Mouse (Mus musculus): ENCODE measurements at regions not wholly inside any gene's neighbourhood (a gene's known extent, or its start where the extent isn't known, plus 50 kb on each side); places are given as distances from the start of the nearest gene placed in this dataset.

- no peak for TF ChIP-seq CTCF (IDR thresholded peaks at IDR 0.05; ENCODE audit: low read depth)
- no peak for ATAC-seq
- 28% methylated on average over 3 of the region's 3 CpGs for WGBS (ENCODE audit: insufficient replicate concordance)
- no peaks in the 10 kb centered on the region for H3K9me3 ChIP-seq (ENCODE audit: low read length)
- H3K36me3 ChIP-seq (replicated peaks; ENCODE audit: insufficient read depth, low read length) = no peaks in the 10 kb centered on the region
- DNase-seq = no peak
- no peak overlapping the region for H3K4me3 ChIP-seq (ENCODE audit: low read depth, low read length)
- H3K4me2 ChIP-seq (ENCODE audit: low read depth, low read length) = no peak overlapping the region
- no peak overlapping the region for H3K9ac ChIP-seq (replicated peaks)
- no peaks in the 10 kb centered on the region for H3K27me3 ChIP-seq (ENCODE audit: insufficient read depth, low read length)
- 0 out of 2 replicates have a peak, but pooled peaks cover 3% of the 10 kb centered on the region for H3K4me1 ChIP-seq (ENCODE audit: insufficient read depth)
- H3K27ac ChIP-seq (ENCODE audit: low read depth) = no peak overlapping the region
Measured at GRCm38 (mm10) chr11:22601977-22602376, 90.1 kb downstream of the Tmem17 start.

GRCm38 (mm10) chr11:22602610-22603009, 90.7 kb downstream of the Tmem17 start:
- DNase-seq (no peak), ATAC-seq (no peak)
- 44% methylated on average over 3 of the region's 3 CpGs for WGBS (ENCODE audit: insufficient replicate concordance)
- Histone ChIP-seq H3K9me3 (ENCODE audit: low read length) (no peaks in the 10 kb centered on the region), H3K4me3 (ENCODE audit: low read depth, low read length) (no peak overlapping the region), H3K9ac (replicated peaks) (no peak overlapping the region), H3K4me1 (ENCODE audit: insufficient read depth) (0 out of 2 replicates have a peak, but pooled peaks cover 3% of the 10 kb centered on the region), H3K27me3 (ENCODE audit: insufficient read depth, low read length) (no peaks in the 10 kb centered on the region), H3K27ac (ENCODE audit: low read depth) (no peak overlapping the region), H3K4me2 (ENCODE audit: low read depth, low read length) (no peak overlapping the region), H3K36me3 (replicated peaks; ENCODE audit: insufficient read depth, low read length) (no peaks in the 10 kb centered on the region)
- no peak for TF ChIP-seq EP300 (IDR thresholded peaks at IDR 0.05; ENCODE audit: low read depth)
- TF ChIP-seq CTCF (IDR thresholded peaks at IDR 0.05; ENCODE audit: low read depth) = no peak

GRCm38 (mm10) chr11:22603397-22603796, 91.5 kb downstream of the Tmem17 start:
- Histone ChIP-seq H3K9me3 (ENCODE audit: low read length) (no peaks in the 10 kb centered on the region), H3K36me3 (replicated peaks; ENCODE audit: insufficient read depth, low read length) (no peaks in the 10 kb centered on the region), H3K4me1 (ENCODE audit: insufficient read depth) (0 out of 2 replicates have a peak, but pooled peaks cover 3% of the 10 kb centered on the region), H3K9ac (replicated peaks) (no peak overlapping the region), H3K4me3 (ENCODE audit: low read depth, low read length) (no peak overlapping the region), H3K4me2 (ENCODE audit: low read depth, low read length) (no peak overlapping the region), H3K27ac (ENCODE audit: low read depth) (no peak overlapping the region), H3K27me3 (ENCODE audit: insufficient read depth, low read length) (no peaks in the 10 kb centered on the region)
- TF ChIP-seq EP300 (IDR thresholded peaks at IDR 0.05; ENCODE audit: low read depth) = no peak
- no peak for TF ChIP-seq CTCF (IDR thresholded peaks at IDR 0.05; ENCODE audit: low read depth)
- DNase-seq (no peak), ATAC-seq (no peak)
- WGBS (ENCODE audit: insufficient replicate concordance) = 72% methylated on average over 1 of the region's 1 CpGs

- ATAC-seq = no peak
- WGBS (ENCODE audit: insufficient replicate concordance) = 53% methylated on average over 4 of the region's 4 CpGs
Measured at GRCm38 (mm10) chr11:22606380-22606779, 94.5 kb downstream of the Tmem17 start.

GRCm38 (mm10) chr11:22607645-22608044, 95.8 kb downstream of the Tmem17 start:
- Histone ChIP-seq H3K4me2 (ENCODE audit: low read depth, low read length) (no peak overlapping the region), H3K4me1 (ENCODE audit: insufficient read depth) (0 out of 2 replicates have a peak, but pooled peaks cover 3% of the 10 kb centered on the region), H3K36me3 (replicated peaks; ENCODE audit: insufficient read depth, low read length) (no peaks in the 10 kb centered on the region), H3K9me3 (ENCODE audit: low read length) (no peaks in the 10 kb centered on the region), H3K27ac (ENCODE audit: low read depth) (no peak overlapping the region), H3K9ac (replicated peaks) (no peak overlapping the region), H3K4me3 (ENCODE audit: low read depth, low read length) (no peak overlapping the region), H3K27me3 (ENCODE audit: insufficient read depth, low read length) (0 out of 2 replicates have a peak, but pooled peaks cover 2% of the 10 kb centered on the region)
- no peak for DNase-seq
- TF ChIP-seq EP300 (IDR thresholded peaks at IDR 0.05; ENCODE audit: low read depth) (no peak), CTCF (IDR thresholded peaks at IDR 0.05; ENCODE audit: low read depth) (no peak)
- 78% methylated on average over 5 of the region's 5 CpGs for WGBS (ENCODE audit: insufficient replicate concordance)
- no peak for ATAC-seq

More at GRCm38 (mm10) chr11:22606380-22606779, 94.5 kb downstream of the Tmem17 start:
- Histone ChIP-seq H3K27me3 (ENCODE audit: insufficient read depth, low read length) (0 out of 2 replicates have a peak, but pooled peaks cover 2% of the 10 kb centered on the region), H3K36me3 (replicated peaks; ENCODE audit: insufficient read depth, low read length) (no peaks in the 10 kb centered on the region), H3K9me3 (ENCODE audit: low read length) (no peaks in the 10 kb centered on the region), H3K4me1 (ENCODE audit: insufficient read depth) (0 out of 2 replicates have a peak, but pooled peaks cover 3% of the 10 kb centered on the region), H3K9ac (replicated peaks) (no peak overlapping the region), H3K4me3 (ENCODE audit: low read depth, low read length) (no peak overlapping the region), H3K4me2 (ENCODE audit: low read depth, low read length) (no peak overlapping the region), H3K27ac (ENCODE audit: low read depth) (no peak overlapping the region)
- no peak for DNase-seq
- TF ChIP-seq CTCF (IDR thresholded peaks at IDR 0.05; ENCODE audit: low read depth) (no peak), EP300 (IDR thresholded peaks at IDR 0.05; ENCODE audit: low read depth) (no peak)

GRCm38 (mm10) chr11:22608945-22609344, 97.1 kb downstream of the Tmem17 start:
- DNase-seq = no peak
- no peaks in the 10 kb centered on the region for H3K36me3 ChIP-seq (replicated peaks; ENCODE audit: insufficient read depth, low read length)

More at GRCm38 (mm10) chr11:22608945-22609344, 97.1 kb downstream of the Tmem17 start:
- Histone ChIP-seq H3K27me3 (ENCODE audit: insufficient read depth, low read length) (0 out of 2 replicates have a peak, but pooled peaks cover 2% of the 10 kb centered on the region), H3K9me3 (ENCODE audit: low read length) (no peaks in the 10 kb centered on the region), H3K4me3 (ENCODE audit: low read depth, low read length) (no peak overlapping the region), H3K9ac (replicated peaks) (no peak overlapping the region), H3K4me1 (ENCODE audit: insufficient read depth) (no peaks in the 10 kb centered on the region), H3K4me2 (ENCODE audit: low read depth, low read length) (no peak overlapping the region), H3K27ac (ENCODE audit: low read depth) (no peak overlapping the region)
- TF ChIP-seq CTCF (IDR thresholded peaks at IDR 0.05; ENCODE audit: low read depth) (no peak), EP300 (IDR thresholded peaks at IDR 0.05; ENCODE audit: low read depth) (no peak)
- no peak for ATAC-seq
